Mouse (Mus musculus) thymus, adult 18-20 months (tissue): Measurements from ENCODE around the gene Senp1.
A peak's percentile ranks its signal among the peaks of the same experiment; 100 is the strongest.

ENCODE experiments used
- DNase-seq, 2 experiments: peaks; one replicate each; pipeline ENCODE4 v3.0.0; 2022; ENCODE audit warnings: mixed read lengths in 2 of 2

The Senp1 gene

DNA sequence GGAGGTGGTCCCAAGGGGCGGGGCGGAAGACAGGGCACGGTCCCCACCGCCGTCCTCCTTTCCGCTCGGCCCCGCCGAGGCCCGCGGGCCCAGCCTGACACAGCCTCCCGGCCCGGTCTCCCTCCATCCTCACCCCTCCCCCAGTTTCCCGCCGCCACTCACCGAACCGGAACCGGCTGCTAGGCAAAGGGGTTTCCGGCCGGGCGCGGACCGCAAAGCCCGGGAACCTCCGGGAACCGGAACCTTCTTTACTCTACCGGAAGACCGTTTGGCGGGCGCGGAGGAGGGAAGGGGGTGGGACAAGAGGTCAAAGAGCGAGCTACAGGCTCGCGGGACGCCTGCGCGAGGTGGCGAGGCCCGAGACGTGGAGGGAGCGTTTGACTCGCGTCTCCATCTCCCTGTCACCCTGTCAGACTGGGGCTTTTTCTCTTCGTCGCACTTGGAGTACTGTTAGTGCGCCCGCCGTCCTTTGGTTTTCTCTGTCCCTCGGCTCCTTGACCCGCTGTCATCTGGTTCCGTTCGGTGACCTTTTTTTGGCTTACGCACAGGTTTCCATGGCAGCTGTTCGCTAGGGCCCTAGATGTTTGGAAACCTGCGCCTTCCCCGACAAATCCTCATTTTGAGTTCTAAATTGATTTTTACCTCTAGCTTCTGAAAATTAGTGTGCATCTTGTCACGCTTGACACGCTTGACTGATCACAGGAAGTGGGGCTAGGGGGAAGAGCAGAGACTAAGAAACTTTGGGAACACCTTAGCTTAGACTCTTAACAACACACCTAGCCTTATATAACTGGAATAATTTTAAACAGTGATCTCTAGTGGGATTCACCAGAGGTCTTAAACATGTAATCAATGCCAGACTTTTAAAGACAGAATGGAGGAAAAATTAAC is at the start of gene Senp1:
Gene Senp1 (minus strand): TSS at position 624 of the 891 bp plus-strand sequence.
- peak; percentile 82 to 89 for DNase-seq

DNA sequence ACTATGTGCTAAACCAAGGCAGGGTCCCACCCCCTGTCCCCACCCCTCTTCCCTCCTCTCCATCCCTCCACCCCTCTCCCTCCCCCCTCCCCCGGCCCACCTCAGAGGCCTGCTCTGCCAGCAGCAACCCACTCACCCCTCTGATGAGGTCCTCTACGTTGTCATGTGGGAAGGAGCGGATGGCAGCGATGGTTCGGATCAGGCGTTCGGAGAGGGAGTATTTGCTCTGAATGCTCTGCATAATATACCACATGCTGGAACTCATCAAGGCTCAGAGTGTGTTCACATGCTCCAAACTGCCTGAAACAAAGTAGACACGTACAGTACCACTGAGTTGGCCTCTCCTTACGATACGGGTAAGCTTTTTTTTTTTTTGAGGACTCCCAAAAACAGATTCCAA is 49.0 kb upstream of the Senp1 start:
- DNase-seq = no peak

DNA sequence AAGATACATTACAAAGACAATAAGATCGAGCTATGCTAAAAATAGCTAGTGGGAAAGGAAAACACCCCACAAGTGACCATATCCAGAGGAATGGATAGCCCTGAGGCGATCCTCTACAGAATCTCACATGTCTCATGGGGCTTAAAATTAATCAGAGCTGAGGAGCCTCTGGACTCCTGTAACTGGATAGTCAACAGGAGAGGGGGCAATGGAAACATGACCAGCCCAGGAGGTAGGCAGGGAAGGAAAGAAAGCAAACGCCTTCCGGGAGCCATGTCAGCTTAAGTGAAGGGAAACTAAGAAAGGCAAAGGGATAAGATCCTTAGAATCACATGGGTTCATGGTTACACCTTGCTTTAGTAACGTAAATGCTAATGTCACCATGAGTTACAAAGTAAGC is 47.3 kb upstream of the Senp1 start:
- DNase-seq = no peak

DNA sequence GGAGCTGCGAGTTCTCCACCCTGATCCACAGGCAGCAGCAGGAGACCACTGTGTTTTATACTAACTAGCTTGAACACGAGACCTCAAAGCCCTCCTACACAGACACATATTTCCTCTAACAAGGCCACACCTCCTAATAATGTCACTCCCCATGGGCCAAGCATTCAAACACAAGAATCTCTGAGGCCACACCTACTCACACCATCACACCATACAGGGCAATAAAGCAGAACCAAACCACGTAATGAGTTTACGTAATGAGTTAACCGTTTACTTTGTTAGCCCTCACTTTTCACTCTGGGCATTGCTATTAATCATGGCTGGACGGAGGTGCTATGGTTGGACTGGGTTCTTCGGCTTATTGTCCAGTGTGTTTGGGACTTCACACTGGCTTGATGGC is 46.2 kb upstream of the Senp1 start:
- no peak for DNase-seq

DNA sequence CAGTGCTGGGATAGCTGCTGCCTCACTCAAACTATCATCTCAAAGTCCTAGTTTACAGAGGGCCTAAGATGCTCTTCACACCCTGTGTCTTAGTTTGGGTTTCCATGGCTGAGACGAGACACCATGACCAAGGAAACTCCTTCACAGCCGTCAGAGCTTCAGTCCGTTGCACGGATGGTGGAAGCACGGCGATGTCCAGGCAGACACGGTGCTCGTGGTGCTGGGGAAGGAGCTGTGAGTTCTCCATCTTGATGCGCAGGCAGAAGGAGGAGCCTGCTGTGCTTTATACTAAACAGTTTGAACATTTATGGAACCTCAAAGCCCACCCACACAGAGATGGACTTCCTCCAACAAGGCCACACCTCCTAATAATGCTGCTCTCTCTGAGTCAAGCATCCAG is 43.3 kb upstream of the Senp1 start:
- DNase-seq = no peak

DNA sequence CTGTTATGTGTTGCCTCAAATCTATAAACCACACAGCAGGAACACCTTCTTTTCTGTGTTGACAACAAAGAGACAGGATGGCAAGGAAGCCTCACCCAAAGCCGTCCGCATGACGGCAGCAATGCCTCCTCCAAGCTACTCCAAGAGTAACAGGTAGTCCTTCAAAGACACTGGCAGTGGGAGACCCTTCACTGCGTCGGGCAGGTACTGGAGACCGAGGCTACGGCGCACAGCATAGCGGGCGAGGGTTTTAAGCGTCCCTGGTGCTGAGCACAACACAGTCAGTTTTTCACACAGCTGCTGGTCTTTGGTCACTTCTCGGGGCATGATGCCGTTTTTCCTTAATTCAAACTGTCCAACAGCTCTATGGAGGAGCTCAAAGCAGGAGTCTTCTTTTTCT is 42.1 kb upstream of the Senp1 start:
- no peak for DNase-seq

DNA sequence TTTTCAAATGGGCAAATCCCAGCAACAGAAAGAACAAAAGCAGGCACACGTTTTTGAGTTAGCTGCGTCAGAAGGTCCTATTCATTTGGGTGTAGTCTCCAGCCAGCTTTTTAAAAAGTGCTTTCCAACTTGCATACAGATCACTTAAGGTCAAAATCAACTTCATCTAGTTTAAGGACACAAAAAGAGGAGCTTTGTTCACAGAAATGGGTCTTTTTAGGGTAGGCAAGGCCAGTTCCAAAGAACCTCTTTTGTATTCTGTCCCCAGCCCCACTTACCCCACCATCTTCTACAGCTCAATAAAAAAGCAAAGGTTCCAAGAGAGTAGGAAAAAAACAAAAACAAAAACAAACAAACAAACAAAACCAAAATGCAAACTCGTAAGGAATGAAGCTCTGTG is 41.1 kb upstream of the Senp1 start:
- no peak for DNase-seq

DNA sequence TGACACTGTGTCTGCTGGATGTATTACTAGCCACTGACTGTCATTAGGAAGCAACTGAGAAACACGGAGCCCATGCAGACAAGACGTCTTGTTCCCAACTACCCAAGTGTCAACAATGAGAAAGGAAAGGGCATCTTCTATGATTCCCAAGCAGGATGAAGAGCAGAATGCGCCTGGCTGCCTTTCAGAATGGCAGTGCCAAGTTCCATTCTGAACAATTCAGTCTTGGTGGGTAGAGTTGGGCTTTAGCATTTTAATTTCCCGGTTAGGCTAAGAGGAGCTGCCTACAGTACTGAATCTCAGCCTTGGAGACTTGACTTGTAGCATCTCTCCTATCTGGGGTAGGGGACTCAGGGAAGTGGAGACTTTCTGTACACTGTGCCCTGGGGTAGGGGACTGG is 40.5 kb upstream of the Senp1 start:
- no peak for DNase-seq

DNA sequence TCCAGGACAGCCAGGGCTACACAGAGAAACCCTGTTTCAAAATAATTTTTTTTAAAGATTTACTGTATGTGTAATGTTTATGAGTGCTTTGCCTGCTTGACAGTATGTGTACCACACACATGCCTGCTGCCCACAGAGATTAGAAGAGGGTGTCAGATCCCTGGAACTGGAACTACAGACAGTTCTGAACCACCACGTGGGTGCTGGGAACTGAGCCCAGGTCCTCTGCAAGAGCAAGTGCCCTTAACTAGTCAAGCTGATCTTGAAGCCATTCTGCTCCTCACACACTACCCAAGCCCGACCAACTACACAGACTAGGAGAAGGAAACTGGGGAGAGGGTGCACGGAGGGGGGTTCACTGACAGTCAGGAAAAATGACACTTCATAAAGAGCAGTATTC is 39.9 kb upstream of the Senp1 start:
- no peak for DNase-seq

DNA sequence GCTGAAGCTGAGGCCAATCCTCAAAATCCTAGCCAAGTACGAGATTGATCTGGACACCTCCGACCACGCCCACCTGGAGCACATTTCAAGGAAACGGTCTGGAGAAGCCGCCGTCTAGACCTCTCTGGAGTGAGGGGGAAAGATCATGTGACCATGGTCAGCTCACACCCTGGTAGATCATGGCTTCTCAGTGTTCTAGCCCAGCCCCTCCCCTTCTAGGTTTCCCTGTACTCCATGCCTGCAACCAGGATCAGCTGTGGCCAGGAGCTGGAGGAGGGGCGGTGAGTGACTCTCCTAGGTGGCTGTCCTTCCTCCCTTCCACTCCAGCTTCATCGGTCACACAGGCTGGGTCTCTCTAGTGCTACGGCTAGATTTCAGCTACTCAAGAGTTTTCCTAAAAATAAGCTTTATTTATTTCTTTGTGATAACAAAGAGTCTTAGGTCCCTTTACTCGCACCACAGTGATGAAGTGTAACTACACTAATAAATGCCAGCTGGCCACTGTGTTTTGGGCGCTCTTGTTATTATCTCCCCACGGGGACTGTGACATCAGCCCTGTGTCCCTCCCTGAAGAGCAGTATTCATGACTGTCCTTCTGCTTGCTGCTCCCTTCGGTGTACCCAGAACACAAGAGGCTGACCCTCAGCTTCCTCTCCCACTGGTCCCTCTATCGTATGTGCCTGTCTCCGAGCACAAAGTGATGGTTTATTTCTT is 38.6 kb upstream of the Senp1 start:
- DNase-seq = no peak

DNA sequence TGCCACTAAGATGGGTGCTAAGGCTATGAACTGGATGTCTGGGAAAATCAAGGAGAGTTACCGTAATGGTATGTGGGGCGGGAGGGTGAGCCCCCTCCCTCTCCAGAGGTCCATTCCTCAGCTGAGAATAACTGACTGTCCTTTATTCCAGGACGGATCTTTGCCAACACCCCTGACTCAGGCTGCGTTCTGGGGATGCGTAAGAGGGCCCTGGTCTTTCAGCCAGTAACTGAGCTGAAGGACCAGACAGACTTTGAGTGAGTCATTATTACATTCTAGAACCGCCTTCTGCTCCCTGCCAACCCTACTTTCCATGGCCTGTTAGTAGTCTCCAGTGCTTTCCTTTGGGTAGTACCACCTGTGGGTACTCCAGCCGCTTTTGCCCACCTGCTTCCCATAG is 37.9 kb upstream of the Senp1 start:
- no peak for DNase-seq

DNA sequence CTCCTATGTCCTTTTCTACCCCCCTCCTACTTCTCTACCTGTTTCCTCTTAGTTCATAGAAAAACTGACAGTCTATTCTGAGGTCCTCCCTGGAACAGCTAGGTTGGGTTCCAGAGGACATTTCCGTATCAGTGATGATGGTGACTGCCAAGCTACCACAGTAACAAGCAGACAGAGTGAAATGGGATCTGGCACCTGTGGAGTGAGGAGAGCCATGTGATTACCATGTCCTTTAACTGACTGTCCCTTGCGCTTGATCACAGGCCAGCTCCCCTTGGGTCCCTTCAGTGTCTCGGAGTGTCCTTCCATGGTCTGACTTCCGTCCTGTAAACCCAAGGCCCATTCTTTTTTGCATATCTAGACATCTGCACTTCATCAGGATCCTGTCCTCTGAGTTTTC is 37.5 kb upstream of the Senp1 start:
- no peak for DNase-seq

DNA sequence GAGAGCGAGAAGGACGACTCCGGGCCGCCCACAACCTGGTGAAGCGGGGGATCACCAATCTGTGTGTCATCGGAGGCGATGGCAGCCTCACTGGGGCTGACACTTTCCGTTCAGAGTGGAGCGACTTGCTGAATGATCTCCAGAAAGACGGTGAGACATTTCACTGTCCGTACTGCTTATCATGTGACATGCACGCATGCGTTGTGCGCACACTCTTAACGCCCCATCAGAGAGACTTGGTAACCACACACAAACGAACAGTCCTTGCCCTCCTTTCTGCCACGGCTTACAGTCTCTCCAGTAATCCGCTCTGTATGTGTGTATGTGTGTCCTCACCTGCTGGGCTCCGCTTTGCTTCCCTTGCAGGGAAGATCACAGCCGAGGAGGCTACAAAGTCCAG is 27.3 kb upstream of the Senp1 start:
- DNase-seq = no peak

DNA sequence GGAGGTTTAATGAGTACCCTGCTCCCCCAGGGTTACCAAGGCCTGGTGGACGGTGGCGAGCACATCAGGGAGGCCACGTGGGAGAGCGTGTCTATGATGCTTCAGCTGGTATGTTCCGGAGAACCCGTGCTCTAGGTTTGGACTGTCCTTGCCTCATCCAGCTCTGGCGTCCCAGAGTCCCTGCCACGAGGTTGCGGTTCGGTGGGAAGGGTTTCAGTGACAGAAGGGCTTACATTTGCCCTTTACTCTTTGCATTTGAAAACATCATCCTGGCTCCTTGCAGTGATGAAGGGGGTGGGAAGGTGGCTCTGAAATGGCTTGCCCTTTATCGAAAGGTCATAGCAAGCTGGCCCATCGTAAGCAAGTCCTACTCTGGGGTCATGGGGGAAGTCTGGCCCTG is 25.8 kb upstream of the Senp1 start:
- no peak for DNase-seq

DNA sequence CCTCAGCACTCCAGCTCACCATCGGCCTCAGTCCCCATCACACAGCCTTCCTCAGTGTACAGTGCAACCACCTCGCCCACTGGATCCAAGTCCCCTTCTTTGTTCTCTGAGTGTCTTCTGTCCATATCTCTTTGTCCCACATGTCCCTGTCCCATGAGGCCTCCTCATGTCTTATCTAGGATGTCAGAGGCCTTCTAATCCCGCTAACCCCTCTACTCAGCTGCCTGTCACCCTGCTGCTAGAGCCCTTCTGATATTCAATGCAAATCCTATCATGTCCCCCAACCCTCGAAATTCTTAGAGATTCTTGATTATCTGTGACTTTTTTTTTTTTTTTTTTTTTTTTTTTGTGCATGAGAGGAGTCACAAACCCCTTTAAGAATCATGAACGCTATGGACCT is 22.7 kb upstream of the Senp1 start:
- no peak for DNase-seq

DNA sequence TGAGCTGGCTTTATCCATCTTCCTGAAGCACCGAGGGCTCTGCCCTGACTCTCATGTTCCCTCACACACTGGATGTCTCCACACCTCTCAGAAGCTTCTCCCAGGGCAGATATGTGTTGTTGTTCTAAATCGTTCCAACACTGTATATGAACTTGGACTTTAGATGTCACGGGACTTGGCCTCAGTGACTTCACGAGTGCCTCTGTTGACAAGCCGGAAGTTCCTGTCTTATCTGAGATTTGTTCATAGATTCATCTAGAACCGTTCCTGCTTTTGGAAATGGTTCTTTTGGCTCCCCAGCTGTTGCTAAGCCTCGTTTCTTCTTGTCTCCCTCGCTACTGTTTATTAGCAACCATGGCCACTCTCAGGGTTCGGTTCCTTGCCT is 22.2 kb upstream of the Senp1 start:
- no peak for DNase-seq

DNA sequence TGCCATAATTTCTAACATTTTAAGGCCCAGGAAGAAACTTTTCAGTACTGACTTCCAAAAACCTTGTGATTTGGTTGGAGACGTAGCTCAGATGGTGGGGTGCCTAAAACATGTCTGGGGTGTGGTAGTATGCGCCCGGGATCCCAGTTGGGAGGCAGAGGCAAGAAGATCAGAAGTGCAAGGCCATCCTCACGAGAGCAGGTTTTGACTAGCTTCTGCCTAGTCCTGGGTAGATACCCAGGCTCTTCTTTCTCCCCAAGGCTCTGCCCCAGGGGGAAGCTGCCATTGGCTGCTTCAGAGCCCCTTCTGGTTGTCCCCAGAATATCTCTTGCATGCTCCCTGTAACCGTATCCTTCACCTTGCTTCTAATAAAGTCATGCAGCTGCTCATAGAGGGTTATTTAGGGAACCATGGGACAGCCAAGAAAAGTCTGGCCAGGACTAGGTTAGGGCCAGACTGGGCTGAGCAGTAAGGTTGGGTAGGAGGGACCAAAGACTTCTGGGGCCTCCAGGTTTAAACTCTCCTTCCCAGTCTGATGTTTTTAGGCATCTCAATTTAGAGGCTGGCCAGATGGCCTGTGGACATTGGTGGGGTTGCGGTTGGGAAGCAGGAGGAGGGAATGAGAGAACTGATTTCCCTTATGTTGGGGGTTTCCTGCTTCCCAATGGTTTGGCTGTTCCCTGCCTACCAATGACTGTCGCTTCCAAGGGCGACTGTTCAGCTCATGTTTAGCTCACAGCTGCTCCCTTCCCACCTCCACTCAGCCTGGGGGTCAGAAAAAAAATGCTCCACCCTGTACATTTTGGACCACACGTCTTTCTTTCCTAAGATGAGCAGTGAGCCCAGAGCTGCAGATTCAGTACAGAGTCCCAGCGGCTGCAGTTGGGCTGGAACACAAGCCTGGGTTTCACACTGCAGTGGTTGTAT is 21.6 kb upstream of the Senp1 start:
- DNase-seq = no peak

DNA sequence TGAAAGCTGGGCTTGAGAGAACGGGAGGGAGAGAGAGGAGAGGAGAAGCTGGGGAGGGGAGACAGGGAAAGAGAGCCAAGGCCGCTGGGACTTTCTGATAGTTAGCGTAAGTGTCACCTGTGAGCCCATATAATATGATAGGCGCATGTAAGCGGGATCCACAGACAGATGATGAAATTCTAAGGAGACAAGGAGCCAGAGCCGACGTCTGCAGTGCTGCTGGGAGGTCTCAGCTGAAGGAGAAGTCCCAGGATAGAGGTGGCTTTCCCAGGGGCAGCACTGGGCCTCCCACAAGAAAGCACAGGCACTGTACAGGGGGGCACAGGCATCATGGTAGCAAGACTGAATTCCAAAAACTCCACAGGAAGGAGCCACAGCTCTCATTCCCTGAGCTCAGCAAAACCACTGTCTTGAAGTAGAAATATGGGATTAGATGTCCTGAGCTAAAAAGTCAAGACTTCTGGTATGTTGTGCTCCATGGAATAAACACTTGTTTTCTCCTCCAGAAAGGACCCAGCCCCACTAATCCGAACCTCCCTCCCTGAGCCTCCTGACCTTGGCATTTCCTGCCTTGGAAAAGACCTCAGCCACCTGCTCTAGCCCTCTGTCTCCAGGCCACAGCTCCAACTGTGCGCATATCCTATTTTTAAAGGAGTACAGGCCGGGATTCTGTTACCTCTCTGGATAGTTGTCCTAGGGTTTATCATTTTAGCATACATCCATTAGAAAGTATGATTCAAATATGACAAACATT is 20.7 kb upstream of the Senp1 start:
- DNase-seq = no peak

DNA sequence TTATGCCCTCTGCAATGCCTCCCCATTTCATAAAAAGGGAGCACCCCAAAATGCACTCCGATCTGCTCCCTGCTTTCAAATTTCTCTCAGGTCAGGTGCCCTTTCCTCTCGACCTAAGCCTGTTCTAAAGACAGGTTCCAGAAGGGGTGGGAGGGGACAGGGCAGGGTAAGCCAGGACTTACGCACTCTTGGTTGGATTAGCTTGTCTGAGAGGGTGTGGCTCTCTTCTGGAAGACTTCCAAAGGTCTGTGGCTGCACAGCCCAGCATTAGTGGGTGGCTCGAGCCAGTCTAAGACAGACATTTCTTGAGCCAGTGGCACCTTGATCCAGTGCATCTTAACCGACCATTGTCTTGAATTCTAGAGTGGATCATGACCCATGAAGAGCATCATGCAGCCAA is 18.2 kb upstream of the Senp1 start:
- DNase-seq = no peak

DNA sequence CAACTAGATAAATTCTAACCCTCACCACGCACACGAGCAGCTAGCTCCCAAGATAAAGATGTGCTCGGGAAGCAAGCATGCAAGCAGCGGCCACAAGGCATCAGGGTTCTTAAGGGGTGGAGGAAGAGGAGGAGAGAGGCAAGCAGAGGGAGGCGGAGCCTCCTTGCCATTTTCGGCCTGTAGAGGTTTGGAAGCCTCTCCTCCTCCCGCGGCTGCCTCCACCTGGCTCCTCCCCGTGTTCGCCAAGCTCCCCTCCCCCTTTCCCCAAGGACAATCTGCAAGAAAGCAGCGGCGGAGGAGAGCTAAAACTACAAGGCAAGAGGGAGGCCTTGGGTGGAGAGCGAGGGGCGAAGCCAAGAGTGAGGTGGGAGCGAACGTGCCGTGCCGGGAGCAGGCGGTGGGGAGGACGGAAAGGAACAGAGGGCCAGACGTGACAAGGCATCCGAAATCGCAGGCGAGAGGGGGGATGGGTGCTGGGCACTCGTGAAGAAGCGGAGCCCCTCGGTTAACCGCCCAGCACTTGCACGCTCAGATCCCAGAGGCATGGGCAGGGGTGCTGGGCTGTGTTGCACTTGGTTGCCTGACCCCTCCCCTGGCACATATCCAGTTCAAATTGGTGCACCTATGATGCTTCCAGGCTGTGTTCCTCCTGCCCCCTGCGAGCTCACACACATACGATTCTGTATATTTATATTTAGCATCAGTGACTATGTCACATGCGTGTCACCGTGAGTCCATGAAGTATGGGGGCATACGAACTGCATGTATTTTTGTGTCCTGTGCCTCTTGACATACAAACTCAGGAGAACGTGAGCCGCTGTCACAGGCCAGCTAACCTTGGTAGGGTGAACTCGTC is 15.0 kb upstream of the Senp1 start:
- peak; percentile 72 to 78 for DNase-seq

DNA sequence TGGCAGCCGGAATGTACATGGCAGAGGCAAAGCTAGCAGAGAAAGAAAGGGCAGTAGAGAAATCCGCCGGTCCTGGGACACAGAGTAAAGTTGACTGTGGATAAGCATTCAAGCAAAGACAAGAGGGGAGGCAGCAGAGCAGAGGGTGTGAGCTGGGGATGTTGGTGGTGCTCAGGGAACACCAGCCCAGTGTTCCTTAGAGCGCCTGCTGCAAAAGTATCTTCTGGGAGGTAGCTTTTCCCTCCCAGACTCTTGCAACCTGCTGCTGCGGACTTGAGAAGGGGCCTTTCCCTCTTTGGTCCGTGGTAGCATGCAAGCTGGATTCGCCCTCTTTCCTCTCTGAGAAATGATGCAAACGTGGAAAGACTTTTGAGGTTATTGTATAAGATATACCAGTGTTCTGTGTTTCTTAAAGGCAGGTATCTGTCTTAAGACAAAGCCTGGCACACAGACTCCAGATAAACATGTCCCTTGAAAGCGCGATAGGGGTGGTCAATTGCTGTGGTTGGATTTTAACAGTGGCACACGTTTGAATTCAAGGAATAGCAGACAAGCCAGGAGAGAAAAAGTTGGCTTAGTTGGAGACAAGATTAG is 14.3 kb upstream of the Senp1 start:
- DNase-seq = no peak
